Mouse (Mus musculus) G1E (cell line): ENCODE results near the gene Itpk1.

Source experiments
- CTCF ChIP-seq: IDR thresholded peaks from 2 replicates; pipeline ENCODE4 v1.5.1; 2012; ENCODE audit warnings: low read depth, low read length, inconsistent platforms, mixed read lengths
- GATA1 ChIP-seq: IDR thresholded peaks from 2 replicates; pipeline ENCODE4 v1.6.1; 2012; ENCODE audit warnings: borderline replicate concordance, low read length, inconsistent platforms, mixed read lengths
- GATA2 ChIP-seq: IDR thresholded peaks from 2 replicates; pipeline ENCODE4 v1.6.1; 2012; ENCODE audit warnings: low read depth, low read length, inconsistent platforms, borderline replicate concordance
- POLR2AphosphoS5 ChIP-seq: IDR thresholded peaks from 2 replicates; pipeline ENCODE4 v1.6.1; 2012; ENCODE audit warnings: low read depth, low read length, inconsistent platforms; ENCODE audit not compliant: insufficient replicate concordance
- TAL1 ChIP-seq: conservative IDR thresholded peaks from 2 replicates; pipeline ENCODE4 v1.6.1; 2012; ENCODE audit warnings: low read depth, low read length, inconsistent platforms, mixed read lengths

DNA sequence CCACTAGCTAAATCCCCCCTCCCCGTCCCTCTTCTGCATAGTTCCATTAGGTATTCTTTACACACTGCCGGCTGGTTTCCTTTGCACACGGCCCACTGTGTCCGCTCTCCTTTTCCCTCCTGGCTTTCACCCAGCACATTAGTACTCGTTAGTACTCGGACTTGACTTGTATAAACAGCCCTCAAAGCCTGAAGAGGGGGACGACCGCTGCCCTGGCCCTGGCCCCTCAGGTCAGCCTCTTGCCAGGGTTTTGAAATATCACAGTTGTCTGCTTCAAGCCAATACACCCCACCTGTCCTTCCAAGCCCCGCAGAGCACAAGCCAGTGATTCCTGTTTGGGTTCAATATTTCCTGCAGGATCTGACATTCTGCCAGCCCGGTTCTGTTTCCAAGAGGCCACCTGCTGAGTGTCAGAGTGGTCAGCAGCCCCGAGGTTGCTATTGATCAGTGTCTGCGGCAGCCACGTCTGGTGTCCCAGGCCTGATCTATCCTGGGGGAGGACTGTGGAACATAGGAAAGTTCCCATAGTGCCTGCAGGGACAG is 182.9 kb downstream of the Itpk1 start:
- TF ChIP-seq CTCF, result no peak
- TF ChIP-seq TAL1, result no peak
- no peak for TF ChIP-seq GATA1
- TF ChIP-seq POLR2AphosphoS5, result no peak
- no peak for TF ChIP-seq GATA2
